Mouse (Mus musculus) heart, postnatal 0 days (tissue): ENCODE measurements around the gene Fam129b. TPM values are rescaled to one million over a fixed set of nuclear protein-coding genes. Genes with fewer than 3 reads are reported as not detected.
A peak's percentile ranks its signal among the peaks of the same experiment; 100 is the strongest.

Source experiments
- ATAC-seq: fragments of 200-750 bp; cut with Nextera tagmentation; 2 replicates; pipeline ENCODE4 v1.8.0; 2017; ENCODE audit warnings: low read depth, moderate number of reproducible peaks, moderate library complexity; ENCODE audit not compliant: insufficient read depth
- DNase-seq: peaks from one replicate; pipeline ENCODE4 v3.0.0-alpha.2; 2016; ENCODE audit warnings: low spot score
- H3K27ac ChIP-seq: fragments of 300-500 bp; sonication (generic); 2 replicates; pipeline ENCODE4 v1.5.1; 2014; ENCODE audit warnings: low read depth, mild to moderate bottlenecking
- H3K27me3 ChIP-seq: fragments of 300-500 bp; sonication (generic); 2 replicates; pipeline ENCODE4 v1.6.1; 2014; ENCODE audit warnings: low read length, mixed read lengths; ENCODE audit not compliant: control insufficient read depth, insufficient read depth
- H3K36me3 ChIP-seq: fragments of 300-500 bp; sonication (generic); replicated peaks from 2 replicates; pipeline ENCODE4 v1.6.1; 2014; ENCODE audit warnings: low read length, mixed read lengths; ENCODE audit not compliant: control insufficient read depth, insufficient read depth
- H3K4me1 ChIP-seq: fragments of 300-500 bp; sonication (generic); 2 replicates; pipeline ENCODE4 v1.6.1; 2014; ENCODE audit warnings: antibody characterized with exemption; ENCODE audit not compliant: control insufficient read depth, insufficient read depth
- H3K4me2 ChIP-seq: fragments of 300-500 bp; sonication (generic); 2 replicates; pipeline ENCODE4 v1.6.1; 2014; ENCODE audit warnings: low read depth, mild to moderate bottlenecking, low read length, moderate library complexity
- H3K4me3 ChIP-seq: fragments of 300-500 bp; sonication (generic); 2 replicates; pipeline ENCODE4 v1.5.1; 2014; ENCODE audit warnings: low read depth, low read length
- H3K9ac ChIP-seq: fragments of 300-500 bp; sonication (generic); replicated peaks from 2 replicates; pipeline ENCODE4 v1.6.1; 2014; ENCODE audit warnings: low read depth, low read length, mixed read lengths
- H3K9me3 ChIP-seq: fragments of 300-500 bp; sonication (generic); replicated peaks from 2 replicates; pipeline ENCODE4 v1.6.1; 2016; ENCODE audit warnings: low read length; ENCODE audit not compliant: control insufficient read depth
- CTCF ChIP-seq: IDR thresholded peaks from 2 replicates; pipeline ENCODE4 v1.5.1; 2016; ENCODE audit warnings: antibody characterized with exemption, control low read depth, low read depth
- EP300 ChIP-seq: IDR thresholded peaks from 2 replicates; pipeline ENCODE4 v1.6.1; 2016; ENCODE audit warnings: antibody characterized with exemption, low read depth
- WGBS: fragments of 180-500 bp; shearing (Covaris S2); extraction: QIAGEN DNeasy Blood & Tissue Kit; methylation state at CpG from one replicate; pipeline ENCODE4 v1.1.7; 2014; 5-methylcytosine and 5-hydroxymethylcytosine counted together
- polyA plus RNA-seq: library from polyadenylated mRNA; unstranded; fragments of >200 nt; fragmentation: Nextera tagmentation; extraction: Ambion mirVana; gene quantifications from 2 replicates; pipeline ENCODE4 v1.2.1, GENCODE M21; 2015
- total RNA-seq: library from RNA; depleted of rRNA; stranded (reverse); fragments of >200 nt; gene quantifications from 2 replicates; pipeline ENCODE4 v1.2.3, GENCODE M21; 2014; ENCODE audit warnings: low replicate concordance; rRNA removed

Gene Fam129b
- total RNA-seq, result 59.6 and 60.1 TPM in 2 replicates
- 25.2 and 25.3 TPM in 2 replicates for polyA plus RNA-seq

- ATAC-seq (peak; percentile 90), DNase-seq (peak; percentile 89)
- WGBS, result under 1% methylated on average over 67 of the region's 68 CpGs
- Histone ChIP-seq H3K9me3 (no peaks in the 10 kb centered on the region), H3K36me3 (no peaks in the 10 kb centered on the region; the same call in 1 of the 2 replicates), H3K4me3 (peak within 1 kb of the TSS; percentile 74), H3K27ac (peak within 1 kb of the TSS; percentile 93), H3K4me2 (peak within 1 kb of the TSS; percentile 92), H3K9ac (peak within 1 kb of the TSS; percentile 85), H3K27me3 (no peaks in the 10 kb centered on the region), H3K4me1 (peaks cover 41% of the 10 kb centered on the region)
- TF ChIP-seq EP300, result 0 out of 2 replicates have a peak, but pooled peaks have one; percentile 17
- TF ChIP-seq CTCF, result no peak
Observed at GRCm38 (mm10) chr2:32875675-32876489, at the start of gene Fam129b. Gene Fam129b, plus strand, starts transcription at chr2:32876114.

- Histone ChIP-seq H3K9me3 (no peaks in the 10 kb centered on the region), H3K36me3 (no peaks in the 10 kb centered on the region), H3K4me3 (no peak overlapping the region), H3K4me1 (peaks cover 19% of the 10 kb centered on the region), H3K27me3 (no peaks in the 10 kb centered on the region), H3K9ac (no peak overlapping the region), H3K4me2 (peak overlapping the region; percentile 23; the same call in 1 of the 2 replicates), H3K27ac (peak overlapping the region; percentile 28)
- no peak for DNase-seq
- no peak for ATAC-seq
- TF ChIP-seq EP300, result no peak
- no peak for TF ChIP-seq CTCF
- WGBS, result 43% methylated on average over 11 of the region's 11 CpGs
Observed at GRCm38 (mm10) chr2:32828979-32829676, 46.8 kb upstream of the Fam129b start.

GRCm38 (mm10) chr2:32834496-32834895, 41.4 kb upstream of the Fam129b start:
- H3K4me2 ChIP-seq, result peak overlapping the region; percentile 38
- TF ChIP-seq EP300 (no peak), CTCF (no peak)
- 47% methylated on average over 7 of the region's 7 CpGs for WGBS

DNA sequence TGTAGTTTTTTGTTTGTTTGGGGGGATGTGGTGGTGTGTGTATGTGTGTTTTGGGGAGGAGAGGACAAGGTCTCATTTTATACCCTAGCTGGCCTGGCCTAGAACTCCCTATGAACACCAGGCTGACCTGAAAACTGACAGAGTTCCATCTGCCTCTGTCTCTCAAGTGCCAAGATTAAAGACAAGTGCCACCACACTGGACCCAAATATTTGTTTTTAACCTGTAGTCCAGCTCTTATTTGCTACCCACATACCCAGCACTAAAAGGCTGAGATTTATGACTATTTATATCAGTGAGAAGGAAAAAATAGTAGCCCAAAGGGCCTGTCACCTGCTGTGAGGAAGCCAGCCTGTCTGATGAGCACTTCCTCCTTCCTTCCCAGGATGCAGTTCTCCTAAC, 40.3 kb upstream of the Fam129b start:
- Histone ChIP-seq H3K4me3 (no peak overlapping the region), H3K4me2 (no peak overlapping the region), H3K9ac (no peak overlapping the region), H3K9me3 (no peaks in the 10 kb centered on the region), H3K27me3 (no peaks in the 10 kb centered on the region), H3K4me1 (peaks cover 31% of the 10 kb centered on the region), H3K27ac (0 out of 2 replicates have a peak overlapping the region, but pooled peaks have one; percentile 54), H3K36me3 (no peaks in the 10 kb centered on the region)
- no peak for DNase-seq
- ATAC-seq, result no peak
- TF ChIP-seq EP300 (no peak), CTCF (no peak)

More at GRCm38 (mm10) chr2:32834496-32834895, 41.4 kb upstream of the Fam129b start:
- peak overlapping the region; percentile 54 for H3K27ac ChIP-seq
- no peaks in the 10 kb centered on the region for H3K27me3 ChIP-seq
- H3K9me3 ChIP-seq, result no peaks in the 10 kb centered on the region
- no peak overlapping the region for H3K4me3 ChIP-seq
- ATAC-seq, result no peak
- DNase-seq, result peak; percentile 52
- H3K36me3 ChIP-seq, result no peaks in the 10 kb centered on the region
- peaks cover 33% of the 10 kb centered on the region for H3K4me1 ChIP-seq
- H3K9ac ChIP-seq, result 0 out of 2 replicates have a peak overlapping the region, but pooled peaks have one; percentile 9

- ATAC-seq, result peak; percentile 48
- Histone ChIP-seq H3K9ac (peak overlapping the region; percentile 40), H3K4me2 (no peak overlapping the region), H3K4me1 (peaks cover 31% of the 10 kb centered on the region), H3K27ac (peak overlapping the region; percentile 87), H3K9me3 (no peaks in the 10 kb centered on the region), H3K27me3 (no peaks in the 10 kb centered on the region), H3K36me3 (no peaks in the 10 kb centered on the region), H3K4me3 (no peak overlapping the region)
- no peak for TF ChIP-seq CTCF
- no peak for TF ChIP-seq EP300
- WGBS, result 24% methylated on average over 9 of the region's 9 CpGs
- DNase-seq, result no peak
Observed at GRCm38 (mm10) chr2:32838147-32838884, 37.6 kb upstream of the Fam129b start.
